Mouse (Mus musculus): ENCODE measurements around the gene Epha1.

DNA sequence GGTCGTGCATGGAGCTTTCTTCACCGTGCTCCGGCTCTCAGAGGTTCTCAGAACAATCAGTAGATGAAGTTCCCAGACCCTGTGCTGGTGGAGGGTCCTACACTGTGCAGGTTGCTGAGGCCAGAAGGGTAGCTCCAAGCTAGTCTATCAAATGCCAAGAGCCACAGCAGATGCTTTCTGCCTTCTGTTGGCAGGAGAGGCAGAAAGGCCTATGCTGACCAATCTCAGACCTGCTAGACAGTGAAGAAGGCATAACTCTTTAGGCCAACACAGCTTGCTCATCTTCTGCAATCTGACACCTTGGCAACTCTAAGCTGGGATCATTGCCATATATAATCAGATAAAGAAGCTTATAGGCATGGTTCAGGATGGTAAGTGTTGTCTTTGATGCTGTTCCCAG is 42.9 kb downstream of the Epha1 start:
- TF ChIP-seq CTCF (IDR thresholded peaks at IDR 0.05; ENCODE audit: low read depth, low read length): no peak
- TF ChIP-seq POLR2A (IDR thresholded peaks at IDR 0.05; ENCODE audit: borderline replicate concordance, low read depth, low read length): no peak
